Mouse (Mus musculus) embryonic facial prominence, embryonic 13.5 days (tissue): ENCODE results near the gene Corin. TPM values are rescaled to one million over a fixed set of nuclear protein-coding genes. Genes with fewer than 3 reads are reported as not detected.

ENCODE experiments used
- ATAC-seq: fragments of 200-750 bp; cut with Nextera tagmentation; 2 replicates; pipeline ENCODE4 v1.8.0; 2017; ENCODE audit warnings: low read depth; ENCODE audit not compliant: insufficient number of reproducible peaks, insufficient read depth, low FRiP score, low TSS enrichment
- H3K27ac ChIP-seq: fragments of 300-500 bp; sonication (generic); 2 replicates; pipeline ENCODE4 v1.5.1; 2015; ENCODE audit warnings: moderate library complexity, mild to moderate bottlenecking, inconsistent platforms
- H3K27me3 ChIP-seq: fragments of 300-500 bp; sonication (generic); 2 replicates; pipeline ENCODE4 v1.6.1; 2015; ENCODE audit warnings: mild to moderate bottlenecking, inconsistent platforms
- H3K36me3 ChIP-seq: fragments of 300-500 bp; sonication (generic); 2 replicates; pipeline ENCODE4 v1.6.1; 2015; ENCODE audit warnings: mild to moderate bottlenecking, inconsistent platforms
- H3K4me1 ChIP-seq: fragments of 300-500 bp; sonication (generic); 2 replicates; pipeline ENCODE4 v1.6.1; 2015; ENCODE audit warnings: inconsistent platforms
- H3K4me2 ChIP-seq: fragments of 300-500 bp; sonication (generic); 2 replicates; pipeline ENCODE4 v1.6.1; 2015; ENCODE audit warnings: moderate library complexity, mild to moderate bottlenecking, inconsistent platforms
- H3K4me3 ChIP-seq: fragments of 300-500 bp; sonication (generic); 2 replicates; pipeline ENCODE4 v1.5.1; 2015; ENCODE audit warnings: mild to moderate bottlenecking, inconsistent platforms
- H3K9ac ChIP-seq: fragments of 300-500 bp; sonication (generic); 2 replicates; pipeline ENCODE4 v1.6.1; 2015; ENCODE audit warnings: mild to moderate bottlenecking, inconsistent platforms
- H3K9me3 ChIP-seq: fragments of 300-500 bp; sonication (generic); 2 replicates; pipeline ENCODE4 v1.6.1; 2016; ENCODE audit warnings: inconsistent platforms
- WGBS: fragments of 180-500 bp; shearing (Covaris S2); methylation state at CpG from one replicate; pipeline ENCODE4 v1.1.7; 2015; ENCODE audit warnings: mixed read lengths; 5-methylcytosine and 5-hydroxymethylcytosine counted together
- polyA plus RNA-seq: library from polyadenylated mRNA; unstranded; fragments of >200 nt; fragmentation: Nextera tagmentation; extraction: Ambion mirVana; gene quantifications from 2 replicates; pipeline ENCODE4 v1.2.1, GENCODE M21; 2015

Gene Corin
- polyA plus RNA-seq, 1 experiment from 2014 or later, result 2.6 TPM

- Histone ChIP-seq H3K4me2 (no peak overlapping the region), H3K27ac (no peak overlapping the region), H3K27me3 (no peaks in the 10 kb centered on the region), H3K4me1 (0 out of 2 replicates have a peak, but pooled peaks cover 4% of the 10 kb centered on the region), H3K36me3 (peaks cover 35% of the 10 kb centered on the region), H3K9ac (no peak overlapping the region), H3K9me3 (no peaks in the 10 kb centered on the region), H3K4me3 (no peak overlapping the region)
- 92% methylated on average over 10 of the region's 10 CpGs for WGBS
- ATAC-seq, result no peak
Measured at GRCm38 (mm10) chr5:72254958-72255357, 249.3 kb downstream of the Corin start.

- Histone ChIP-seq H3K4me2 (no peak overlapping the region), H3K4me3 (no peak overlapping the region), H3K27ac (no peak overlapping the region), H3K4me1 (no peaks in the 10 kb centered on the region), H3K9me3 (no peaks in the 10 kb centered on the region), H3K9ac (no peak overlapping the region), H3K27me3 (no peaks in the 10 kb centered on the region), H3K36me3 (peaks cover 35% of the 10 kb centered on the region)
- ATAC-seq, result no peak
- 91% methylated on average over 1 of the region's 1 CpGs for WGBS
Measured at GRCm38 (mm10) chr5:72250180-72250579, 254.1 kb downstream of the Corin start.

Other genes with a start within 250 kb of the Corin start
- gene Nfxl1, start 55.2 kb upstream of the Corin start, polyA plus RNA-seq, result 20.0 and 20.9 TPM in 2 replicates
- 1.6 and 3.0 TPM in 2 replicates for gene Zar1, start 76.8 kb upstream of the Corin start, polyA plus RNA-seq
- 0.72 and 0.98 TPM in 2 replicates for gene Gm5868, start 83.1 kb upstream of the Corin start, polyA plus RNA-seq
- not detected in 2 replicates for gene Cnga1, start 139.8 kb upstream of the Corin start, polyA plus RNA-seq
- gene Nipal1, start 143.3 kb upstream of the Corin start, polyA plus RNA-seq, result 1.9 and 3.5 TPM in 2 replicates
- gene Txk, start 248.3 kb upstream of the Corin start, polyA plus RNA-seq, result 0.07 and 0.11 TPM in 2 replicates